Mouse (Mus musculus) megakaryocyte-erythroid progenitor cell, adult 5-6 weeks (primary cell): Measurements from ENCODE around the gene Wwox. TPM values are rescaled to one million over a fixed set of nuclear protein-coding genes. Genes with fewer than 3 reads are reported as not detected.

Experiments used
- ATAC-seq: replicated peaks from 2 replicates; pipeline ENCODE4 v1.8.0; 2016; ENCODE audit warnings: mild to moderate bottlenecking, inconsistent platforms; ENCODE audit not compliant: severe bottlenecking, poor library complexity, low FRiP score, low TSS enrichment
- total RNA-seq, 2 experiments: library from RNA; stranded (forward) in 1 of 2; stranded (reverse) in 1 of 2; fragments of 200-1000, 215-1000 nt in 1 of 2; fragments of >200 nt in 1 of 2; fragmentation: Nextera tagmentation in 1 of 2; gene quantifications; 2 replicates each; pipeline ENCODE4 v1.2.3; 2014 to 2017

The Wwox gene
- total RNA-seq, 2 experiments from 2014 or later = 8.5 to 28.7 TPM

GRCm38 (mm10) chr8:115290224-115290623, 850.8 kb downstream of the Wwox start:
- no peak for ATAC-seq

GRCm38 (mm10) chr8:115296760-115297159, 857.3 kb downstream of the Wwox start:
- ATAC-seq = no peak

DNA sequence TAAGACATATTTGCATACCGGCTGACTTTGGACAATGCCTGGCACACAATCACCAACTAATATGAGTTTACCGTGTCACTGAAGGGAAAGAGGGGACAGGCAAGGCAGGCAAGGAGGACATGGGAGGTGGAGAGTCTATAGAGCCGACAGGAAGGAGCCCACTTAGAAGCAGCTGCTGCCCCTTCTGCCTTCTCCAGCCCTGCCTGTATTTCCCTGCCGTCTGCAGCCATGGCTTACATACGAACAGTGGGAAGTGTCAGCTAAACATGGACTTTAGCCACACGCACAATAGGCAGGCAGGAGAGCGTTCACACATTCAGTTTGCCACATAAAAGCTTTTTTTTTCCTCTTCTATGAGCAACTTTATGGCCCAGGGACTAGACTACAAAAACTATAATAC, 863.0 kb downstream of the Wwox start:
- ATAC-seq = no peak

DNA sequence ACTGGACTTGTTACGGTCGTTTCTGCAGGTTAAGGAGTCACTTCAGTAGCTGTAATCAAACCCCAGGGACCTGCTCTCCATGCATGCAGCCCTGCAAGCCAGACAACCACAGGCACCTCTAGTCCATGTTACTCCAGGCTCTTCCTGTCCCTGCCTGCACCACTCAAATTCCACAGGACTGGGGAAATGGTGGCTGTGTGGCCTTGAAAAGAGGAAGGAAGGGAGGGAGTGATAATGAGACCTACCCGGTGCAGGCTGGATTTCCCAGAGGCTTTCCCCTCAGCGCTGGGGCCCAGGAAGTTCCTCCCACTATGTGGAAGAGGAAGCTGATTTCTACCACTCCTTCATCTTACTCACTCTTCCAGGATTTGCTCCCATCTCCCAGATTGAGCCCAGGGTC, 868.0 kb downstream of the Wwox start:
- ATAC-seq = 0 out of 2 replicates have a peak, but pooled peaks have one; percentile 41

DNA sequence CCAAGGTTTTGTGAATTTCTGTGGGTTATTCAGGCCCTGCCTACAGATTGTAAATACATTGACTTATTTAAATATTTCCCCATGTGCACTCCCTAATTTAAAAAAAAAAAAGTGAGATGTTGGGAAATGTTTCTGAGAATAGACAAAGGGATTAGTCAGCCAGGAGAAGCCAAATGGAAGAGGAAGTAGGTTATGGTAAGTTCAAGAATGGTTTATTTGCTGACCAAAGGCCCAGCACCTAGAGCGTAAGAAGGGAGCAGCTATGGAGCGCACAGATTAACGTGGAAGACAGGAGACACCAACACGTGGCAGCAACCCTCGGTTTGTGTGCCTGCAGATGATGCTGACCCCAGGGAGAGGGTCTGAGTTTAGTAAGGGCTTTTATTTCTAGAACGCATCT, 871.5 kb downstream of the Wwox start:
- no peak for ATAC-seq

GRCm38 (mm10) chr8:115312371-115312770, 872.9 kb downstream of the Wwox start:
- ATAC-seq = no peak

DNA sequence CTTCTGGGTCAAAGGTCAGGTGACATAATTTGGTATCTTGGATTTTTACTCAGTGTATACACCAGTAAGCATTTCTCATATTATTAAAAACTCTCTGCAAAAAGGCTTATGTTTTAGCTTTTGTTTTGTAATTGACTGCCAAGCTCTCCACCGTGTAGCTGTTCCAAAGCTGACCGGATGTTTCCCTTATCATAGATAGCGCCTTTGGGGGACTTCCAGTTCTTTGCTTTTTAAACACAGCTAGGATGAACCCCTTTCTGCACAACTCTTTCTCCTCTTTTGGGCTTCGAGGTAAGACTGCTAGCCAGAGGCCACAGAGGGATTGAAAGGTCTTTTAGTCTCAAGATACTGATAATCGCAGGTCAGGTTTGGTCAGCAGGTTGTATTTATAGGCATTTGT, 883.0 kb downstream of the Wwox start:
- ATAC-seq = no peak

GRCm38 (mm10) chr8:115330671-115331070, 891.2 kb downstream of the Wwox start:
- no peak for ATAC-seq

DNA sequence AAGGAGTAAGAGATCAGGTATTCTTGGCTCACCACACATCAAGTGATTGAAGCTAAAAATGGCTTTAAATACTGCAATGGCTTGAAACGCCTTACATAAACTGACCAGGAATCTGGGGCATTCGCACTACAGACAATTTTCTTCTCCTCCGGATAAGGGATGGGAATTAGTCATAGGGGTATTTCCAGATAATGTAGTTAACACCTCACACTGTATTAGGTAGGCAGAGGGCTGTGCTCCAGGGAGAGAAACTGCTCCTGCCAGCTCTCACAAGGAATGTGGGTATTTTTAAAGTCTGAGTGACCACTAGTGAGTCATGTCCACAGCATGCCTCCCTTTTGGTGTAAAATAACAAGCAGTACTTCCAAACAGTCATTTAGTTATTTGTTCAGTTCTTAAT, 894.5 kb downstream of the Wwox start:
- ATAC-seq = no peak

GRCm38 (mm10) chr8:115336361-115336760, 896.9 kb downstream of the Wwox start:
- no peak for ATAC-seq

GRCm38 (mm10) chr8:115348704-115349103, 909.2 kb downstream of the Wwox start:
- ATAC-seq = no peak

DNA sequence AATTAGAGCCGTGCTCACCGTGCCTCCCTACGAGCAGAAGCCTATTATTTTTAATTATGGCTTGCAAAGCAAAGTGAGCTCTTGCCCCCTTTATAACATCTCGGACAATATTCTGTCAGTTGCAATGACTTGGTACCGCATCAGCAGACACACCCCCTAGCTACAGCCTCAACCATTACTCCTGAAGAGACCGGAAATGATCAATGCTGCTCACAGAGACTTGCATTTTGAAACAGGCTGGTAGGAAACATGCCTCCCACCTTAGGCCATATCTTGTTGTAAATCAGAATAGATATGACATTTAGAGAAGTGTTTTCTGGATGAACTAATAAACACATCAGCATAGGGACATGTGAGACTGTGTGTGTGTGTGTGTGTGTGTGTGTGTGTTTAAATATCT, 911.3 kb downstream of the Wwox start:
- ATAC-seq = no peak

DNA sequence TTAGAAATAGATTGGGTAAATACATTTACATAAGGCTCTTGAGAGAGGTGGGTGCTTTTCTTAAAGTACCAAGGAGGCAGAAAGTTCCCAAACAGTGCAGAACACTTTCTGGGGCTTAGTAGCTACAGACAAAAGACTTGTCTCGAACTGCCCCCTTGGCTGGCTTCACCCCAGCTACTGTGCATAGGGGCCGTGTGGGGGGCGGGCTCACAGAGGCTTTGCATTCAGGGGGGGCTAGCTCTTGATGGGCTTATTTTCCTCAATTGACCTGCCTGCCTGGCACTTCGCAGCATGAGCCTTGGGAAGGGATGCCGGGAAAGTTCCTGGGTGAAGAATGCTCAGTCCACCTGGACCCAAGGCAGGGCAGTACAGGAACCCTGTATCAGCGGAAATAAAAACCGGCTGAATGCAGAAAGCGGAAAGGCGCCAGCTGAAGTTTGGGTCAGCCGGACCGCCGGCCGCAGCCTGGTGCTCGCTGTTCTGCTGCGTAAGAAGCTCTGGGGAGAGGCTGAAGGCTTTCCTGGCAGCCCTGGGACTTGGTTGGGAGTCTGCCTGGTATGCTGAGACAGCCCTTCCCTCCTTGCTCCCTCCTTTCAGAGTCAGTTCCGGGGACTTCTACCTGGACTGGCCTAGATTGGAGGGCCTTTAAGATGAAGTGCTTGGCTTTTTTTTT, 918.3 kb downstream of the Wwox start:
- ATAC-seq = no peak

DNA sequence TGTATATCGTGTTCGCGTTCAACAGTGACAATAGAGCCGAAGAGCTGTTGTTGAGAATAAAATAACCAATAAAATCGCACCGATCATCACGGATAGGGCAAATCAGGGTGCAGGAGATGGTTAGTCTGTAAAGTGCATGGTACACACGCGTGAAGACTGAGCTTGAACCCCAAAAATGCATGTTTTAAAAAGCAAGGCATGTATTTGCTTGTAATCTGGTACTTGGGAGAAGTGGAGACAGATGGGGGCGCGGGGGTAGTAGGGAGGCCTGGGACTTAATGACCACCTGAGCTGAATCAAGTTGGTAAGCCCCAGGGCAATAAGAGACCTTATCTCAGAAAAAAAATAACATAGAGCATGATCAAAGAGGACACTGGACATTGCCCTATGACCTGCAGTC, 919.0 kb downstream of the Wwox start:
- ATAC-seq = no peak

DNA sequence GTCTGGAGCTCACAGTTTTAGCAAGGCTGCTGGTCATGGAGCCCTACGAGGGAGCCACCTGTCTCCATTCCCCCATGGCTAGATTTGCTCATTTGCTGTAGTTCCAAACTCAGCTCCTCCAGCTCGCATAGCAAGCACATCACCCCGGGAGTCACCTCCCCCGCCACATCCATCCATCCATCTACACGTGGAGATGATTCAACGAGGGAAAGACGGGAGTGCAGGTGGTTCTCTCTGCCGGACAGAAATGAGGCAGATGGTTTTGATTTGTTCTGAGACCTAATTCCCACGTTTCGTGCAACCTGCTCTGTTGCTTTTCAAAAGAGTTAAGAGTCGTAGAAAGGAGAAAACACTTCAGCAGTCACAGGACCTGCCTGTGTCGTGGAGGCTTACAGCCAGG, 920.2 kb downstream of the Wwox start:
- no peak for ATAC-seq

GRCm38 (mm10) chr8:115362518-115362917, 923.1 kb downstream of the Wwox start:
- no peak for ATAC-seq

GRCm38 (mm10) chr8:115374957-115375356, 935.5 kb downstream of the Wwox start:
- no peak for ATAC-seq

DNA sequence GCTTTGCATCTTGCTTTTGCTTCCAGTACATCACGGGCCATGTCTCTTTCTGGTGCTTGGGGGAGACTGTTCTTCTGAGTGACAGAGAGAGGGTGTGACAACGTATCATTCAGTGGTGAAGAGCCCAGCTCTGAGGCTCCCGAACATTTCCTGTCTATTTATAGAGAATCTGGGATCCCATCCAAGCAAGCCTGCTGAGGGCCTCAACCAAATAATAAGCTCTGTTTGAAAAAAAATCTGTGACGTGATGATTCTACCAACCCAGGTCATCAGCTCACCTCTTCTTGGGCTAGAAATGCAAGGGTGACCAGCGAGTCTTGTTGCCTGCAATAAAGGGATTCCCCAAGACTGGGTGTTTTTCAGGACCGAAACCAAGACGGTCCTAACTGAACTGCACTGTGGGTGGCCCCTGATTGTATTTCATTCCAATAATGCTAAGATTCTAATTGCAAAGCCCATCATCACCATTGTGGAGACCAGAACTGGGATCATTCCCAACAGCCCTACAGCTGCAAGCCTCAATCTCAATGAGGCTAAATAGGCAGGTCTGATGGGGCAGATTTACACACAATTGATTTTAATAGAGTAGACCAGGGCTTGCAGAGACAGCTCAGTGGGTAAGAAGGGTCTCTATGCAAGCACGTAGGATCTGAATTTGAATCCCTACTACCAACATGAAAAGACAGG, 936.0 kb downstream of the Wwox start:
- ATAC-seq = no peak

GRCm38 (mm10) chr8:115377321-115377720, 937.9 kb downstream of the Wwox start:
- no peak for ATAC-seq

GRCm38 (mm10) chr8:115380017-115380416, 940.6 kb downstream of the Wwox start:
- ATAC-seq = no peak

DNA sequence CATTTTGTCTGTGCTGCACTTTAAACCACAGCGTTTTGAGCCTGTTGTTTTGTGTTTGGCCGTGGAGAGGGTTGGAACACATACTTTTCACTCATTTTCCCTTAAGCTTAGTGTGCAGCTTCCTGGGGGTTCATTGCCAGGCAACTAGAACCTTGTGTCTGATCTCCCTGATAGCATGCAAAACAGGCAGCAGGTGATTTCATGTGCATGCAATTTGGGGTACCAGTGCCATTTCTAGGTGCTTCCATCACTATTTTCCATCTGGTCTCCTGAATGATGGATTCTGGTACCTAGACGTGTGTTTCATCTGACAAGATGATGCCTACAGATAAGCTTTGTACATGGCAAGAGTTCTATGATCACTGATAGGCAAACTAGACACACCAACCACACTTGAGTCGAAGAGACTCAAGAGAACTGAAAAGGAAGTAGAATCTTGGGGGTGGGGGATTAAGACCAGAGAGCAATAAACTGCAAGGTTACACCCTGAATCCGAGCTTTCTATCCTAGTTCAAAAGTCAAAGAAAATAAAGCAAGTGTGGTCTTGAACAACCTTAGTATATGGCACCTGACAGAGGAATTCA, 951.6 kb downstream of the Wwox start:
- no peak for ATAC-seq
